Mouse (Mus musculus): Measurements from ENCODE around the gene Clptm1. TPM values are rescaled to one million over a fixed set of nuclear protein-coding genes. Genes with fewer than 3 reads are reported as not detected.

Gene Clptm1
- polyA plus RNA-seq, 1 experiment from 2014 or later, result 70.6 TPM

GRCm38 (mm10) chr7:19671511-19671910, 6.7 kb upstream of the Clptm1 start:
- Histone ChIP-seq H3K9me3 (no peaks in the 10 kb centered on the region), H3K4me1 (peaks cover 7% of the 10 kb centered on the region), H3K36me3 (replicated peaks) (no peaks in the 10 kb centered on the region), H3K27ac (no peak overlapping the region), H3K27me3 (ENCODE audit: poor library complexity, severe bottlenecking) (no peaks in the 10 kb centered on the region), H3K4me3 (no peak overlapping the region)
- no peak for DNase-seq (ENCODE audit: extremely low spot score, low spot score)
- 77% methylated on average over 10 of the region's 10 CpGs for WGBS

DNA sequence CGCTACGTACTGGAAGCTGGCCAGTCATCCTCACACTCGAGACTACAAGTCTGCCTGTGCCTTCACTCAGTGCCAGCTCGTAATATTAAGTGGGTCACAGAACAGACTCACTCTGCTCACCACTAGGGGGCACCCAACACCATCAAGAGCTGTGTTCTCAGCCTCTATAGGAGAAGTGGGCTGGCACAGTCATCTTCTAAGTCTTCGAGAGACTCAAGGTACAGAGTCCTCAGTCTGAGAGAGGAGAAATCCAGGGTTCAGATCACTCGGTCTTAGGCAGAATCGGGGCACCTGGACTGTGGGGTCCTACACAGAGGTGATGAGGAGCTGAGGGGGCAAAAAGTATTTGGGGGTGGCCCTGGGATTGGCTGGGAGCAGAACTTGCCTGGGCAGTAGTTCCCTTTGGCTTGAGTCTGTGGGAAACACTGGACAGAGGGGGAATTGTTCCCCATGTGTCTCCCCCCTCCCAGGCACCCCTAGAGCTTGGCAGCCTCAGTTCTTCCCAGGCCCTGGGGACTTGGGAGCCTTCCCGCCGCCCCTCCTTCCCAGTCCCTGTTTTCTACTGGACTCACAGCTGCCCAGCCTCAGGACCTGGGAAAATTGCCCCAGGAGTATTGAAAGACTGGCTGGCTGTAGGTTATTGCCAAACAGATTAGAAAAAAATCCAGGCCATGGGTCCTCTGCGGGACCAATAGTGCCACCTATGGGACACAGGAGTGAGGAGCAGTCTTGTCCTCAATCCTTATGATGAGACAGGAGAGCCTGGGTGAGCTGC, 4.3 kb upstream of the Clptm1 start:
- WGBS, result 12% methylated on average over 10 of the region's 10 CpGs
- Histone ChIP-seq H3K27me3 (ENCODE audit: poor library complexity, severe bottlenecking) (no peaks in the 10 kb centered on the region), H3K9me3 (no peaks in the 10 kb centered on the region), H3K4me3 (peak overlapping the region; percentile 30), H3K4me1 (peaks cover 19% of the 10 kb centered on the region), H3K36me3 (replicated peaks) (no peaks in the 10 kb centered on the region), H3K27ac (peak overlapping the region; percentile 80)
- peak; percentile 86 for DNase-seq (ENCODE audit: extremely low spot score, low spot score)

DNA sequence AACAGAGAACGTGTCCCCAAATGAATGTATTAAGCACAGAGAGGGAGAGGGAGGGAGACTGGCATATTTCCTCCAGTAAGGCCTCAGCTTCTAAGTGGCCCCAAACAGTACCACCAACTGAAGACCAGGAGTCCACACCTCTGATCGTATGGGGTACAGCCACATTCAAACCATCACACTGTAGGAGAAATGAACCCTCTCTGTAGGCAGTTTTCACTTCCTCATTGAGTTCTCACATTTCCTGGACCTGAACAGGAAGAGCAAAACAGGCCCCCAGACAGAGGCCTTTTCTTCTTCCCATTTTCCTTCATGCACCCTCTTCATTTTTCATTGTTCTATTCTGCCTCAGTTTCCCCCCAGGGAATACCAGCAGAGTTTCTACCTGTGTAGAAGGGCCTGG, 2.6 kb upstream of the Clptm1 start:
- Histone ChIP-seq H3K4me3 (no peak overlapping the region), H3K9me3 (no peaks in the 10 kb centered on the region), H3K36me3 (replicated peaks) (peaks cover 4% of the 10 kb centered on the region), H3K4me1 (peaks cover 28% of the 10 kb centered on the region), H3K27me3 (ENCODE audit: poor library complexity, severe bottlenecking) (no peaks in the 10 kb centered on the region), H3K27ac (no peak overlapping the region)
- WGBS, result 90% methylated on average over 2 of the region's 2 CpGs
- DNase-seq (ENCODE audit: extremely low spot score, low spot score), result no peak

DNA sequence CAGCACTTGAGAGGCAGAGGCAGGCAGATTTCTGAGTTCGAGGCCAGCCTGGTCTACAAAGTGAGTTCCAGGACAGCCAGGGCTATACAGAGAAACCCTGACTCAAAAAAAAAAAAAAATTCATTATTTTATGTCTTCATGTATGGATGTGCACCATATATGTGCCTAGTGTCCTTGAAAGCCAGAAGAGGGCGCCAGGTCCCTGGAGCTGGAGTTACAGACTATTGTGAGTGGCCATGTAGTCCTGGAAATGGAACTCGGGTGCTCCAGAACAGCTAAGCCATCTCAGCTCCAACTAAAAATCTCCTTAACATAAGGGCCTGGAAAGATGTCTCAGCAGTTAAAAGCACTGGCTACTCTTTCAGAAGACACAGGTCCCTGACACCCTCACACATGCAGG, 1.9 kb upstream of the Clptm1 start:
- peaks cover 28% of the 10 kb centered on the region for H3K4me1 ChIP-seq
- H3K36me3 ChIP-seq (replicated peaks), result peaks cover 11% of the 10 kb centered on the region
- no peak for DNase-seq (ENCODE audit: extremely low spot score, low spot score)
- H3K27me3 ChIP-seq (ENCODE audit: poor library complexity, severe bottlenecking), result no peaks in the 10 kb centered on the region
- no peaks in the 10 kb centered on the region for H3K9me3 ChIP-seq
- H3K27ac ChIP-seq, result no peak overlapping the region
- no peak overlapping the region for H3K4me3 ChIP-seq
- whole genome bisulfite sequencing, result 62% methylated on average over 3 of the region's 3 CpGs

GRCm38 (mm10) chr7:19664455-19664954, 328 bp downstream of the Clptm1 start:
- H3K9me3 ChIP-seq, result no peaks in the 10 kb centered on the region
- peak overlapping the region; percentile 93 for H3K27ac ChIP-seq
- H3K4me1 ChIP-seq, result peaks cover 27% of the 10 kb centered on the region
- H3K27me3 ChIP-seq (ENCODE audit: poor library complexity, severe bottlenecking), result no peaks in the 10 kb centered on the region
- no peak for DNase-seq (ENCODE audit: extremely low spot score, low spot score)
- under 1% methylated on average over 37 of the region's 37 CpGs for WGBS
- H3K4me3 ChIP-seq, result peak overlapping the region; percentile 100
- H3K36me3 ChIP-seq (replicated peaks), result peaks cover 32% of the 10 kb centered on the region

DNA sequence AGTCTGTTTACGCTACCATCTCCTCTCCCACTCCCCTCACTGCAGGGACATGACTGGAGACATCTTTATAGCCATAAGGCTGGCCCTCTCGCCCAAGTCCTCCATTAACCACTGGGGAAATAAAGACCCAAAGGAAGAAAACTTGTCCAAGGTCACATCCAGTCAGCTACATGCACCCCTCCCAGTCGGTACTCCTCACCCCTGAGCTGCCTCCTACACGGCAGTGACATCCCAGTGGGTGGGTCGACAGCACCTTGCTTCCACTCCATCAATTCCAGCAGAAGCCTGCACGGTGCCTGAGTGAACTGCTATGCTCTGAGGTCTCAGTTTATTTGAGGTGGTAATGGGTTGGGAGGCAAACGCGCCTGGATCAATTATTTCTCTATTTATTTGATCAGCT, 893 bp downstream of the Clptm1 start:
- Histone ChIP-seq H3K4me1 (peaks cover 22% of the 10 kb centered on the region), H3K9me3 (no peaks in the 10 kb centered on the region), H3K4me3 (peak overlapping the region; percentile 100), H3K27ac (peak overlapping the region; percentile 93), H3K27me3 (ENCODE audit: poor library complexity, severe bottlenecking) (no peaks in the 10 kb centered on the region), H3K36me3 (replicated peaks) (peaks cover 38% of the 10 kb centered on the region)
- no peak for DNase-seq (ENCODE audit: extremely low spot score, low spot score)
- 24% methylated on average over 8 of the region's 8 CpGs for WGBS

- no peak for DNase-seq (ENCODE audit: extremely low spot score, low spot score)
- H3K9me3 ChIP-seq, result no peaks in the 10 kb centered on the region
- no peak overlapping the region for H3K27ac ChIP-seq
- H3K4me3 ChIP-seq, result no peak overlapping the region
- H3K36me3 ChIP-seq (replicated peaks), result peaks cover 91% of the 10 kb centered on the region
- 94% methylated on average over 2 of the region's 2 CpGs for WGBS
- no peaks in the 10 kb centered on the region for H3K27me3 ChIP-seq (ENCODE audit: poor library complexity, severe bottlenecking)
- H3K4me1 ChIP-seq, result no peaks in the 10 kb centered on the region
These were observed 12.2 kb downstream of the Clptm1 start for GRCm38 (mm10) chr7:19652614-19653013.

DNA sequence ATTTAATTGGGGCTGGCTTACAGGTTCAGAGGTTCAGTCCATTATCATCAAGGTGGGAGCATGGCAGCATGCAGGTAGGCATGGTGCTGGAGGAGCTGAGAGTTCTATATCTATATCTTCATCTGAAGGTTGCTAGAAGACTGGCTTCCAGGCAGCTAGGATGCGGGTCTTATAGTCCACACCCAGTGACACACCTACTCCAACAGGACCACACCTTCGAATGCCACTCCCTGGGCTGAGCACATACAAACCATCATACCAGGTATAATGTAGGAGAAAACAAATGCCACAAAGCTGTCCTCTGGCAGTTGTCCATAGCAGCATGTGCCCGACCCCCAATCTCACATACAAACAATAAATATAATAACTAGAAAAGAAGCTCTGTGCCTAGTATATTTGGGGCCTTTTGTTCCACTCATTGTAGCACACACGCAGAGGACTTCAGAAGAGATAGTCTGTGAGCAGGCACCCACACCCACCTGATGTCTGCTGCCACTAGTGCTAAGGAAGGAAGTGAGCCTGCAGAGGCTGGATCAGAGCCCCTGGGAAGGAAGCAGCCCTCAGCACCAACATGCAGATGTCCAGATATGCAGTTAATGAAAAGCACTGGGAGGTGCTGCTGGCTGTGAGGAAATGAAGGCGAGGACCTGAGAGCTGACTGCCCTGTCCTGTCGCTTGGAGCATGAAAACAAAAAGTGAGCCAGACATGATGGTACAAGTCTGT, 13.6 kb downstream of the Clptm1 start:
- no peak overlapping the region for H3K27ac ChIP-seq
- H3K27me3 ChIP-seq (ENCODE audit: poor library complexity, severe bottlenecking), result no peaks in the 10 kb centered on the region
- WGBS, result 91% methylated on average over 6 of the region's 6 CpGs
- peaks cover 99% of the 10 kb centered on the region for H3K36me3 ChIP-seq (replicated peaks)
- DNase-seq (ENCODE audit: extremely low spot score, low spot score), result no peak
- no peaks in the 10 kb centered on the region for H3K9me3 ChIP-seq
- no peaks in the 10 kb centered on the region for H3K4me1 ChIP-seq
- H3K4me3 ChIP-seq, result no peak overlapping the region

- WGBS, result 94% methylated on average over 4 of the region's 4 CpGs
- no peaks in the 10 kb centered on the region for H3K9me3 ChIP-seq
- H3K36me3 ChIP-seq (replicated peaks), result peaks cover 100% of the 10 kb centered on the region
- no peaks in the 10 kb centered on the region for H3K27me3 ChIP-seq (ENCODE audit: poor library complexity, severe bottlenecking)
- no peak overlapping the region for H3K4me3 ChIP-seq
- no peaks in the 10 kb centered on the region for H3K4me1 ChIP-seq
- no peak overlapping the region for H3K27ac ChIP-seq
- DNase-seq (ENCODE audit: extremely low spot score, low spot score), result no peak
These were observed 23.6 kb downstream of the Clptm1 start for GRCm38 (mm10) chr7:19641223-19641622.

- Histone ChIP-seq H3K9me3 (no peaks in the 10 kb centered on the region), H3K36me3 (replicated peaks) (peaks cover 85% of the 10 kb centered on the region), H3K4me3 (no peak overlapping the region), H3K27ac (no peak overlapping the region), H3K4me1 (no peaks in the 10 kb centered on the region), H3K27me3 (ENCODE audit: poor library complexity, severe bottlenecking) (no peaks in the 10 kb centered on the region)
- 94% methylated on average over 11 of the region's 11 CpGs for WGBS
- no peak for DNase-seq (ENCODE audit: extremely low spot score, low spot score)
These were observed 29.6 kb downstream of the Clptm1 start for GRCm38 (mm10) chr7:19635074-19635827.

DNA sequence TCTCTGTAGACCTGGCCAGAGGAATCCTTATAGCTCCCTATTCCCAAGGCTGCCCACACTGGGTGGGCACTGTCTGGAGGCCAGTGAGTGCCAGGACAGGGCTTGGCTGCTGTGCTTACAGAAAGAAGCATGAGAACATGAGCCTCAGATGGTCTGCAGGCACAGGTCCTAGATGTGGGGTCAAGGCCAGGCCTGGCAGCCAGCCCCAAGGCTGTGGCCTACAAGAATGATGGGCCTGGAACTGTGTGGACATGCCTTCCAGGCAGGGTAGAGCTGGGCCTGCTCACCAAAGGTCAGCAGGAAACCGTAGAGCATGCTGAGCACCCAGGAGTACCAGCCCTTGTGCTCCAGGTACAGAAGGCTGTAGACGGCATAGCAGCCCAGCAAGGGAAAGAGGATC, 30.2 kb downstream of the Clptm1 start:
- DNase-seq (ENCODE audit: extremely low spot score, low spot score), result no peak
- no peak overlapping the region for H3K27ac ChIP-seq
- H3K4me1 ChIP-seq, result peaks cover 4% of the 10 kb centered on the region
- no peak overlapping the region for H3K4me3 ChIP-seq
- no peaks in the 10 kb centered on the region for H3K9me3 ChIP-seq
- WGBS, result 95% methylated on average over 2 of the region's 2 CpGs
- no peaks in the 10 kb centered on the region for H3K27me3 ChIP-seq (ENCODE audit: poor library complexity, severe bottlenecking)
- peaks cover 78% of the 10 kb centered on the region for H3K36me3 ChIP-seq (replicated peaks)

GRCm38 (mm10) chr7:19633855-19634254, 31.0 kb downstream of the Clptm1 start:
- Histone ChIP-seq H3K27me3 (ENCODE audit: poor library complexity, severe bottlenecking) (no peaks in the 10 kb centered on the region), H3K36me3 (replicated peaks) (peaks cover 71% of the 10 kb centered on the region), H3K4me1 (peaks cover 11% of the 10 kb centered on the region), H3K9me3 (no peaks in the 10 kb centered on the region), H3K4me3 (no peak overlapping the region), H3K27ac (no peak overlapping the region)
- DNase-seq (ENCODE audit: extremely low spot score, low spot score), result no peak
- 96% methylated on average over 15 of the region's 15 CpGs for WGBS
